Mouse (Mus musculus): ENCODE measurements around the gene Gm21958. TPM values are rescaled to one million over a fixed set of nuclear protein-coding genes. Genes with fewer than 3 reads are reported as not detected.

Gene Gm21958
- total RNA-seq, 2 experiments from 2014 or later = not detected

DNA sequence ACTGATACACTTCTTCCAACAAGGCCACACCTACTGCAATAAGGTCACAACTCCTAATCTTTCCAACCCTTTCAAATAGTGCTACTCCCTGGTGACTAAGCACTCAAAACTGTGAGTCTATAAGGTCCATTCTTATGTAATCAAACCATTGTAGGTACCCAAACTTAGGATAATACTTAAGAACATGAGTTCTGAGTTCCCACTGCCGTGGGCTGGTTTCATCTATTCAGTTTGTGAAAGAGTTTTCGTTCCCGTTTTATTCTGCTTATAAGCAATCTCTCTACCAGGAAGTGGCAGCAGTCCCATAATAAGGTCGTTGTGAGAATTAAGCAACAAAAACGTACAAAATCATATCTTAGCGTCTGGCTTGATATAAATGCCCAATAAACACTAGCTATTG is 45.4 kb downstream of the Gm21958 start:
- intact Hi-C loops (cut with DNase I) = no loop called here
- DNase-seq = no peak

DNA sequence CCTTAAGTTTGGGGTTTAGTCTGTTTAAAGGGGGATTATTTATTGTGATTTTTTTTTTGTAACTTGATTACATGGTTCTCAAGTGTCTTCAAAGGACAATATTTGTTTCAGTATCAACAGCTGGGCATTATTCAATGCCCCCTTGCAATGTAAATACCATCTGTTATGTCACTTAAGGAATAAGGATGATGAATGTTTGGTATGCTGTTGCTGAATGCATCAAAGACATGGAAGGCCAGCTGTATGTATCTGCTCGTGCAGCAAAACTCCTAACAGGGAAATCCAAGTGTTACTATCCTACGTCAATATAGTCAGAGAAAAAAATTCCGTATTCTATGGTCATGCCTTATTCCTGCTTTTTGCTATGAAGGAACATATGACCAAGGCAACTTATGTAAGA is 46.0 kb downstream of the Gm21958 start:
- intact Hi-C loops (cut with DNase I) = no loop called here
- DNase-seq = no peak

Other genes with a start within 250 kb of the Gm21958 start
- gene Supt20, start 21.5 kb downstream of the Gm21958 start, total RNA-seq (2021) = 10 to 100 TPM; 28.3 to 29.9 TPM
- 10 to 100 TPM; 17.3 to 22.3 TPM for gene Exosc8, start 21.0 kb upstream of the Gm21958 start, total RNA-seq (2021)
- 10 to 100 TPM; 11.9 to 12.0 TPM for gene Alg5, start 21.2 kb upstream of the Gm21958 start, total RNA-seq (2021)
- 1 to 10 TPM; 1.2 to 2.2 TPM for gene Smad9, start 41.2 kb upstream of the Gm21958 start, total RNA-seq (2021)
- 10 to 100 TPM; 21.8 to 23.4 TPM for gene Rfxap, start 93.4 kb upstream of the Gm21958 start, total RNA-seq (2021)
- under 1 TPM; 0.12 to 0.19 TPM for gene Sertm1, start 201.5 kb upstream of the Gm21958 start, total RNA-seq (2021)

Data from heart, postnatal 14 days (tissue).